Mouse (Mus musculus) layer of hippocampus, adult 8-10 months (tissue): ENCODE data around the gene Phldb3. TPM values are rescaled to one million over a fixed set of nuclear protein-coding genes. Genes with fewer than 3 reads are reported as not detected.

Experiments
- total RNA-seq, 4 experiments: library from RNA; stranded (reverse); gene quantifications; 2 replicates each; pipeline ENCODE4 v1.2.4; 2022

Phldb3 gene
- total RNA-seq, 4 experiments from 2014 or later: 0.27 to 0.73 (median 0.35) TPM

Other genes with a start within 250 kb of the Phldb3 start
- gene Kcnn4, start 240.5 kb upstream of the Phldb3 start, total RNA-seq: 1 to 10 TPM in 1 of 4 experiments, under 1 TPM in 2, not detected in 1; 0.27 to 1.2 (median 0.90) TPM
- gene Smg9, start 211.1 kb upstream of the Phldb3 start, total RNA-seq: 10 to 100 TPM; 33.8 to 49.8 (median 44.0) TPM
- gene Irgc1, start 158.5 kb upstream of the Phldb3 start, total RNA-seq: not detected
- 1 to 10 TPM in 3 of 4 experiments, under 1 TPM in 1; 0.87 to 8.3 (median 2.7) TPM for gene Plaur, start 148.3 kb upstream of the Phldb3 start, total RNA-seq
- gene Cadm4, start 128.7 kb upstream of the Phldb3 start, total RNA-seq: 100 to 1,000 TPM; 123 to 166 (median 143) TPM
- 10 to 100 TPM; 29.7 to 38.9 (median 34.5) TPM for gene Zfp428, start 103.8 kb upstream of the Phldb3 start, total RNA-seq
- not detected for gene AC161166.1, start 98.3 kb upstream of the Phldb3 start, total RNA-seq
- 10 to 100 TPM; 53.6 to 65.2 (median 60.0) TPM for gene Irgq, start 80.1 kb upstream of the Phldb3 start, total RNA-seq
- under 1 TPM in 1 of 4 experiments, not detected in 3; 0.41 TPM for gene Pinlyp, start 64.6 kb upstream of the Phldb3 start, total RNA-seq
- 10 to 100 TPM; 32.9 to 44.7 (median 41.3) TPM for gene Xrcc1, start 64.5 kb upstream of the Phldb3 start, total RNA-seq
- 10 to 100 TPM; 10.9 to 15.8 (median 12.3) TPM for gene Ethe1, start 23.2 kb upstream of the Phldb3 start, total RNA-seq
- gene Zfp575, start 23.1 kb upstream of the Phldb3 start, total RNA-seq: 1 to 10 TPM; 4.0 to 5.2 (median 4.9) TPM
- gene Lypd3, start 25.8 kb downstream of the Phldb3 start, total RNA-seq: 1 to 10 TPM in 1 of 4 experiments, under 1 TPM in 3; 0.19 to 1.1 (median 0.34) TPM
- gene Tex101, start 65.9 kb downstream of the Phldb3 start, total RNA-seq: not detected
- gene BC049730, start 98.5 kb downstream of the Phldb3 start, total RNA-seq: not detected
- gene Gm4763, start 116.1 kb downstream of the Phldb3 start, total RNA-seq: not detected
- under 1 TPM in 1 of 4 experiments, not detected in 3; 0.10 TPM for gene Cd177, start 149.5 kb downstream of the Phldb3 start, total RNA-seq
- not detected for gene Ceacam10, start 166.4 kb downstream of the Phldb3 start, total RNA-seq